Mouse (Mus musculus) ES-E14 (cell line): ENCODE measurements around the gene Ralgps1.

Experiments
- CHD2 ChIP-seq: IDR thresholded peaks from 2 replicates; pipeline ENCODE4 v1.6.1; 2014; ENCODE audit warnings: mild to moderate bottlenecking, low read depth, low read length, inconsistent platforms
- ZNF384 ChIP-seq: IDR thresholded peaks from 2 replicates; pipeline ENCODE4 v1.6.1; 2012; ENCODE audit warnings: low read depth, low read length, inconsistent platforms

GRCm38 (mm10) chr2:33137244-33137643 lies 234.0 kb downstream of the Ralgps1 start:
- TF ChIP-seq CHD2 (no peak), ZNF384 (no peak)
